Mouse (Mus musculus): ENCODE data around the gene Lgr5.

Gene Lgr5

GRCm38 (mm10) chr10:115492956-115493777 is 94.4 kb downstream of the Lgr5 start:
- no peak for DNase-seq

- DNase-seq, result no peak
Measured at GRCm38 (mm10) chr10:115491803-115492510, 95.6 kb downstream of the Lgr5 start.

GRCm38 (mm10) chr10:115485602-115486001 is 102.0 kb downstream of the Lgr5 start:
- DNase-seq, result no peak

- DNase-seq, result no peak
Measured at GRCm38 (mm10) chr10:115484660-115485059, 102.9 kb downstream of the Lgr5 start.

- DNase-seq, result no peak
Measured at GRCm38 (mm10) chr10:115478441-115479141, 109.0 kb downstream of the Lgr5 start.

- no peak for DNase-seq
Measured at GRCm38 (mm10) chr10:115476506-115476905, 111.1 kb downstream of the Lgr5 start.

- no peak for DNase-seq
Measured at GRCm38 (mm10) chr10:115475000-115475550, 112.5 kb downstream of the Lgr5 start.

- no peak for DNase-seq
Measured at GRCm38 (mm10) chr10:115473213-115473961, 114.2 kb downstream of the Lgr5 start.

GRCm38 (mm10) chr10:115470621-115471334 is 116.8 kb downstream of the Lgr5 start:
- DNase-seq, result no peak

- no peak for DNase-seq
Measured at GRCm38 (mm10) chr10:115469040-115469439, 118.5 kb downstream of the Lgr5 start.

- no peak for DNase-seq
Measured at GRCm38 (mm10) chr10:115468632-115469031, 118.9 kb downstream of the Lgr5 start.

- no peak for DNase-seq
Measured at GRCm38 (mm10) chr10:115467985-115468384, 119.6 kb downstream of the Lgr5 start.

- DNase-seq, result no peak
Measured at GRCm38 (mm10) chr10:115465778-115466177, 121.8 kb downstream of the Lgr5 start.

GRCm38 (mm10) chr10:115465072-115465471 is 122.5 kb downstream of the Lgr5 start:
- DNase-seq, result no peak

- no peak for DNase-seq
Measured at GRCm38 (mm10) chr10:115462646-115463045, 124.9 kb downstream of the Lgr5 start.

- DNase-seq, result no peak
Measured at GRCm38 (mm10) chr10:115457368-115458021, 130.1 kb downstream of the Lgr5 start.

- DNase-seq, result no peak
Measured at GRCm38 (mm10) chr10:115448614-115449013, 139.0 kb downstream of the Lgr5 start.

GRCm38 (mm10) chr10:115437286-115437685 is 150.3 kb downstream of the Lgr5 start:
- DNase-seq, result no peak

- DNase-seq, result no peak
Measured at GRCm38 (mm10) chr10:115425351-115425750, 162.2 kb downstream of the Lgr5 start.

GRCm38 (mm10) chr10:115421976-115422375 is 165.6 kb downstream of the Lgr5 start:
- no peak for DNase-seq

GRCm38 (mm10) chr10:115414056-115414455 is 173.5 kb downstream of the Lgr5 start:
- DNase-seq, result no peak
